Comparison of ENCODE assay signal across 8 mouse cellular contexts in the genomic region with DNA sequence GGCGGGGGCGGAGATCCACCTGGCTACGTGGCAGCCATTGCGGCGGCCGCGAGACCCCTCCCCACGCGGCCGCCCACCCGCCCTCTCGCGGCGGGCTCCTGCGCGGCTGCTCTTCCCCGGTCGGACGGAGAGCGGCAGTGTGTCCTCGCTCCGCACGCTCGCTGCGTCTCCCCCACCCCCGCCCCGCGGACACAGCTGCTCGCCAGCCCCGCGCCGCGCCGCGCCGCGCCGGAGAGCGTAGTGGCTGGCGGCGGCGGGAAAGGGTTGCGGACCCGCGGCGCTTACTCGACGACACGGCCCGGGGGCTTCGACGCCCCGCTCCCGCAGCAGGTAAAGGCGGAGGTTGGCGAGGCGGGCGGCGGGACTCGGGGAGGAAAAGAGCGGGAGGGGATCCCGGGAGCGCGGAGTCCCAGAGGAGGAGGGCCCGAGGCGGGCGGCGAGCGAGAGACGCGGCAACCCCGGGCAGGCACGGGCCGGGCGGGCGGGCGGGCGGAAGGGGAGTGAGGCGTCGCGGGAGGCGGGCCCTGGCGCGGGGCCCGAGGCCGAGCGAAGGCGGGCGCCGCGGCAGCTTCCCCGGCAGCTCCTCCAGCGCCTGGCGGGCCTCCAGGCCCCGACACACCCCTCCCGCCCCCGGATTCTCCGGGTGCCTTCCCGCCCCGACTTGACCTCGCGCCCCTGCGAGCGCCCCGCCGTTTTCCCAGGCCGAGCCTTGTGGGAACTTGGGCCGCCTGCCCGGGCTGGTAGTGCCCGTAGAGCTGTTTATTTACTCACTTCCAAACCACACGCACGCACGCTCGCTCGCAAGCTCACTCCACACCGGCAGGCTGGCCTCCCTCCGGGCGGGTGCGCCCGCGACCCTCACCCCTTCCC. TPM values are rescaled to one million over a fixed set of nuclear protein-coding genes. Genes with fewer than 3 reads are reported as not detected.
DNase-seq lines count a peak whose midpoint lies in the region; ATAC-seq and TF ChIP-seq lines count a peak whose summit lies in the region.

No protein-coding gene starts in this region.

- H3K27ac ChIP-seq in hindbrain, embryonic 14.5 days: peak overlapping the region; percentile 100

- H3K36me3 ChIP-seq in hindbrain, embryonic 14.5 days (replicated peaks; ENCODE audit: control insufficient read depth, insufficient read depth): no peaks in the 10 kb centered on the region

- ATAC-seq in Patski: peak; percentile 75
- ATAC-seq in hindbrain, embryonic 14.5 days (ENCODE audit: low FRiP score): peak; percentile 89

- POLR2A ChIA-PET in Patski (lab: Charles Lee): interaction anchor here (0.6 to 0.9 kb wide), 3 partner anchors 10 to 66 kb away, joined by 3 to 7 read pairs (median 3); a partner anchor contains a TSS

- WGBS in hindbrain, embryonic 14.5 days: 0% methylated on average over 68 of the region's 121 CpGs

- peaks cover 5% of the 10 kb centered on the region; the same call in 1 of the 2 replicates for H3K4me1 ChIP-seq in hindbrain, embryonic 14.5 days (replicated peaks; ENCODE audit: control insufficient read depth, insufficient read depth, low read length)

- no peaks in the 10 kb centered on the region for H3K27me3 ChIP-seq in Patski
- H3K27me3 ChIP-seq in hindbrain, embryonic 14.5 days (ENCODE audit: control insufficient read depth, insufficient read depth, low read length): no peaks in the 10 kb centered on the region

- no peak for DNase-seq in Patski (ENCODE audit: low read depth, low spot score)
- peak; percentile 86 to 90 for DNase-seq in cerebellum, postnatal 10 days
- DNase-seq in frontal cortex, postnatal 25 days (ENCODE audit: low spot score in 2 of 2): peak; percentile 43
- DNase-seq in hindbrain, embryonic 14.5 days (ENCODE audit: low spot score): peak; percentile 83
- peak; percentile 43 for DNase-seq in left cerebral cortex, adult 11 months (ENCODE audit: low spot score)
- DNase-seq in lung, postnatal 36 days: peak; percentile 92
- DNase-seq in retina, embryonic 14.5 days (ENCODE audit: low spot score): peak; percentile 84
- DNase-seq in thymus, postnatal 4 days: peak; percentile 89

- H3K4me2 ChIP-seq in hindbrain, embryonic 14.5 days (replicated peaks): peak overlapping the region; percentile 81

- H3K9me3 ChIP-seq in hindbrain, embryonic 14.5 days (ENCODE audit: control insufficient read depth, low read length): no peaks in the 10 kb centered on the region

- peak overlapping the region; percentile 99 for H3K9ac ChIP-seq in hindbrain, embryonic 14.5 days

- CTCF ChIA-PET in Patski (lab: Charles Lee): no interaction called here

- H3K4me3 ChIP-seq in hindbrain, embryonic 14.5 days (replicated peaks; ENCODE audit: low read length): peak overlapping the region; percentile 95

- in situ Hi-C loops in Patski (cut with MboI; ENCODE audit: low pct_unique_long_range_greater_than_20kb): no loop called here

- TF ChIP-seq CTCF in Patski (IDR thresholded peaks at IDR 0.05): peak; percentile 98

RNA-seq across cellular contexts. Expression of a gene that starts 0.8 kb away (rescaled TPM):
- 9.8 TPM for polyA plus RNA-seq in Patski (2021)
- polyA plus RNA-seq in hindbrain, embryonic 14.5 days (2014; fragmentation: Nextera tagmentation; extraction: Ambion mirVana): 26.9 and 27.1 TPM in 2 replicates
